Mouse (Mus musculus): ENCODE results near the gene Olfr312. TPM values are rescaled to one million over a fixed set of nuclear protein-coding genes. Genes with fewer than 3 reads are reported as not detected.
A peak's percentile ranks its signal among the peaks of the same experiment; 100 is the strongest.
"Not testable (repeated sequence)": the region's sequence is repeated elsewhere in the genome, so short reads cannot be mapped to it uniquely, and the experiment has no call there.

The Olfr312 gene
- not detected for total RNA-seq (2021)
- long read RNA-seq, experiment 1 = 0 reads
- long read RNA-seq, experiment 2 = 0 reads

DNA sequence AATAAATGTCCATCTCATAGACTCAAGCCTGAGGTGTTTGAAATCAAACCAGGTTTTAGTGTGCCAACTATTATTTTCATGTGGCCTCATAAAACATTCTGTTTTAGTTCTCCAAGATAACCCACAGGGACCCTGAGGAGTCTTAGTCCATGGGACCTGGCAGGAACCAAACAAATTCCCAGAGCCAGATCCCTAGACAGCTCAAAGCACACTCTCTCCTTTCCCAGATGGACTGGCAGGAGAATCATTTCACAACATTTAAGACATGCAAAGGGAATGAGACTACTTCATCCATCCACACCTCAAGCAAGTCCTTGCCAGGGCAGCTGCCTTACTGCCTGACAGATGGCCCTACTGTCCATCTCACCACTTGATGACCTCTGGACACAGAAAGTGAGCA is at the start of gene Olfr312:
Gene Olfr312, plus strand, starts transcription at position 301 of the 400 bp plus-strand sequence.
- DNase-seq (ENCODE audit: low spot score in 2 of 2) = not testable (repeated sequence)

DNA sequence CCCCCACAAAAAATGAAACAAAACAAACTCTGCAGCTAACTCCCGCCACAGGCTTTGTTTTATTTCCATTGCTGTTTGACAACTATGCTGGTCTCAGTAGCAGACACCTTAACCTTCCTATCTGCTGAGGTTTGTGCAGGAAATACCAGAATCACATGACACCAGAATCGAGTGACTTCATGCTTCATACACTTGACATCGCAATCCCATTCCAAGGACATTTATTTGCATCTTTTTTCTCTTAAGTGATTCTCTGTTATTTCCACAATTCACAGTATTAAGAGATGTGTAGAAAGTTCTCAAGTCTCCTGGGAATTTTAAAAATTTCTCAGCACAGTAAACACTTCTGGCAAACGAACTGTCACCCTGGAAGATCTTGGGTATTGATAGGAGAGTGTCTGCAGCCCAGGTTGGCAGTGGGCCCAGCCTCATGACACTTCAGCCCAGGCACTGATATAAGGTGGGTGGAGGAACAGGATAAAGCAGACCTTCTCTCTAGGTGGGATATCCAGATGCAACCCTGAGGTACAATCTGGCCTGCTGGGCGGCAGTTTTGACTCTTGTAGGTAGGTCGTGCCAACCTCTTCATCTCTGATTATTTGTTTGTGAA is 46.5 kb upstream of the Olfr312 start, which contains the start of gene Olfr314:
Gene Olfr314, plus strand, starts transcription at position 473 of the 610 bp plus-strand sequence.
- no peak for DNase-seq (ENCODE audit: low spot score in 2 of 2)

DNA sequence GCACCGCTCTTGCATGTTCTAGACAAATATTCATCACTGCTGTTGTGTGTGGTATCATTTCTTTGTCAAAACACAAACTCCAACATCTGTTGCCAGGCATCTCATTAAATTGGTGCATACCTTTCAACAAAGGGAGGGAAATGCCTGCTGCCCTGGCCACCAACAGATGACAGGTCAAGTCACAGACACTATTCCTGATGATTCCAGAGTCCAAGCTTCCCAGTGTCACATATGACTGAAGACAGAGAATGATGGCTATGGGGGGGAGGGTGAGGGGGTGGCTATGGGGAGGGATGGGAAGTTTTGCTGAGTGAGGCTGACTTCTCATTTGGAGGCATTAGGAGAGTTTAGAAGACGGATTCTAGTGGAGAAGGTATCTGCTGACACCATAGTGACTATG is 44.9 kb upstream of the Olfr312 start:
- no peak for DNase-seq (ENCODE audit: low spot score in 2 of 2)

DNA sequence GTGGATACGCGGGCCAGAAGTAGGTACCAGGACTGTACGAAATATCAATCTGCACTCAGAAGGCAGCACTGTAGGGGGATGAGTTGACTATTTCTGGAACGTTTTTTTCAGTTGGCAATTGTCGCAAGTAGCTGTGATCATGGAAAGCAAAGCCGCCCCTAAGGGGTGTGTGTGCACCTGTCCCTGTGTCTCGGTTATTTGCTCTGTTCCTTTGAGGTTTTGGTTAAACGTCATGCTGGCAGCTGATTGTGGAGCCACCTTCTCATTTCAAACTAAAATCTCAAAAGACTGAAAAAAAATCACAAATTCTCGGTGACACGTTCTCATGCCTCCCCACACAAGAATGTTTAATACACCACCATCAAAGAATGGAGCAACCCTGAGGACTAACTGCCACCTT is 41.4 kb upstream of the Olfr312 start:
- DNase-seq (ENCODE audit: low spot score in 2 of 2) = no peak

DNA sequence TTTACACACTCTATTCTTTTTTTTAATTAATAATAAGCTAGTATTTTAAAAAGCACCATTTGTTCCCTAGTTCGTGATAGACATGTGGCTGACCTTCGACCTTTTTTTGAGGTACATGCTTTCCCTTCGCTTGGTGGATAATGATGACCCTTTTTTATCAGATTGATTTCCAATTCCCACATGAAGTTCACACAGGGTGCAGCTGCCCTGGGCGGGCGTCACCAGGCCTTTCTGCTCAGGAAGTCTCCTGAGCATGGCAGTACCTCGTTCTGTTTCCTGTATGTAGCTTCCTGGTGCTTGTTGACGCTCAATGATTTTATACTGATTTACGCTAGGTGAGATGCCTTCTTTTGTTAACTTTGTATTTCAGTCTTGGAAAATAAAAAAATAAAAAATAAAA is 40.7 kb upstream of the Olfr312 start:
- DNase-seq (ENCODE audit: low spot score in 2 of 2) = no peak

DNA sequence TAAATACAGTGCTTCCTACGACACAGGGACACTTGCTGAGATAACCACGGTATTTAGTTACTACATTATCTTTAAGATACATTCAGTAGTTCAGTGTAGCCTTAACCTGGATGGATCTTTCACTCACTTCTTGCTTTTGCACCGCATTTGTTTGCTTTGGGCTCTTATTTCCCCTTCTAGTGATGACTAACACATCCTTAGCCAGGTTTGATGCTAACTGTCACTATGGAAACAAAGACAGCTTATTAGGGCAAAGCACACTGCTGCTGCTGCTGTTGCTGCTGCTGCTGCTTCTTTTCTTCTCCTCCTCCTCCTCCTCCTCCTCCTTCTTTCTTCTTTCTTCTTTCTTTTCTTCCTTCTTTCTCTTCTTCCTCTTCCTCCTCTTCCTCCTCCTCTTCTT is 39.5 kb upstream of the Olfr312 start:
- no peak for DNase-seq (ENCODE audit: low spot score in 2 of 2)

DNA sequence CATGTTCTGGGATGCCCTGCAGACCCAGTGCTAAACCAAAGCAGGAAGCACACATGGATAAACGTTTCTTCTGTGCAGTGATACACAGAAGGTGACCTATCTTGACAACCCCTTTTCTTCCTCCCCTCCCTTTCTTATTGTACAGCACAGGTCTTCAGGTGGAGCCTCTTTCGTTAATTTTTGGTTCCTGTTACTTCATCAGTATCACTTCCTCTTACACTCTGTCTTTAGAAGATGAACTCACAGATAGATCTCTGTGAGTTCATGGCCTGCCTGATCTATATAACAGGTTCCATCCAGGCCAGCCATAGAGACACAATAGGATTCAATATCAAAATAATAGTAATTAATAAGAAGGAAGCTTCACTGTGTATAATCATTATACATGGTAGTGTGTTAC is 39.0 kb upstream of the Olfr312 start:
- no peak for DNase-seq (ENCODE audit: low spot score in 2 of 2)

DNA sequence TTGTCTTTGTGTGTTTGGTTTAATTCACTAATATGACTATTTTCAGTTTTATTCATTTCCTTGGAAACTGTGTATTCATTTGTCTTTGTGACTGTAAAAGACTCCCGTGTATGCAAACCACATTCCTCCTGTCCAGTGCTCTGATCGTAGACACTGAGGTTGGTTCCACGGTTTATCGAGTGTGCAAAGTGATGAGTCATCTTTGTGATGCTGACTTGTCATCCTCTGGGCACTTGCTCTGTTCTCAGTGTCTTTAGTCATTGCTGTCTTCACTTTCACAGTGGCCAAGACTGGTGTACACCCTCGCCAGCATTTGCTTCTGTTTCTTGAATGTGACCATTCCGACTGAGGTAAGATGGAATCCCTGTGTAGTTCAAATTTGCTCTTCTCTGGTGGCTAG is 38.4 kb upstream of the Olfr312 start:
- DNase-seq (ENCODE audit: low spot score in 2 of 2) = no peak

DNA sequence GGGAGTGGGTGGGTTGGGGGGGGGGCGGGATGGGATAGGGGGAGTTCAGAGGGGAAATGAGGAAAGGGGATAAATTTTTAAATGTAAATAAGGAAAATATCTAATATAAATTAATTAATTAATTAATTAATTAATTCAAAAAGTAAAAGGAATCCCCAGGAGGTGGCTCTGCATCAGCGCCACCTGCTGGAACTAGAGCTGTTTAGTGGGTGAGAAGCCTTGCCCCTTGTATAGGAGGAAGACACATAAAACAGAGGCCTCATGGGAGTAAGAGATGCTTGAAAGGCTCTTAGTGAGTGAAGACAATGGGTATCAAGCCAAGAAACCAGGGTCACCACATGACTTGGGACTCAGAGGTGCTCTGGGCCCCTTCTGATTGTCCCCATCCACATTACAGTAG is 33.2 kb upstream of the Olfr312 start:
- no peak for DNase-seq (ENCODE audit: low spot score in 2 of 2)

DNA sequence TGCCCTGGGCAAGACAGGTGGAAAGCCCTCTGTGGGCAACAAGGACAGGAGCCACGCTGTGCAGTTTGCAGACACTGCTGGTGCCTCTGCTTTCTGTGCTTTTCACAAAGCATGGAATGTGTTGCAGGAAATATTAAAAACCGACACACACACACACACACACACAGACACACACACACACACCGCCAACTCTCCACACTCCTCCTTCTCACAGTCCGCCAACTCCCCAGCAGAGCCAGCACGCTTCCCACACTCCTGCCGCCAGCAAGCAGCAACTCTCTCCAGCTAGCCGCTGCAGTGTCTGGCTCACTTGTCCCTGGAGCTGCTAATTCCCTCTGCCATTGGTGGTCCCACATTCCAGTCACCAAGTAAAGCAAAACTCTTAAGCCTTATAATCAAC is 32.2 kb upstream of the Olfr312 start:
- no peak for DNase-seq (ENCODE audit: low spot score in 2 of 2)

DNA sequence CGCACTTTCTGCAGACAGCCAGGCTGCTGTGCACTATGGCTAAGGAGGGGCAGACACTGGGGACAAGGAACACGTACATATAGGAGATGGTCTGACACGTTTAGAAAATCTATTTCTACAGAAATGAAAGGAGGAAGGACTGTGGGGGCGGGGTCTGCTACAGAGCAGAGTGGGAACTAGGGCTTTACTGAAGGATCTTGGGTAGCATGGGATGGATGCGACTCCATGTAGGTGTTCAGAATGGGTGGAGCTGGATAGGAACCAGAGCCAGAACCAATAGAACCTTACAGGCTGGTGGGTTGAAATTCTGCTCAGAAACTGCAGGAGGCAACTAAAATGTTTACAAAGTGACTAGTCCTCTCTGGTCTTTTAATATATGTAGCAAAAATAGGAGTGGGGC is 29.3 kb upstream of the Olfr312 start:
- no peak for DNase-seq (ENCODE audit: low spot score in 2 of 2)

DNA sequence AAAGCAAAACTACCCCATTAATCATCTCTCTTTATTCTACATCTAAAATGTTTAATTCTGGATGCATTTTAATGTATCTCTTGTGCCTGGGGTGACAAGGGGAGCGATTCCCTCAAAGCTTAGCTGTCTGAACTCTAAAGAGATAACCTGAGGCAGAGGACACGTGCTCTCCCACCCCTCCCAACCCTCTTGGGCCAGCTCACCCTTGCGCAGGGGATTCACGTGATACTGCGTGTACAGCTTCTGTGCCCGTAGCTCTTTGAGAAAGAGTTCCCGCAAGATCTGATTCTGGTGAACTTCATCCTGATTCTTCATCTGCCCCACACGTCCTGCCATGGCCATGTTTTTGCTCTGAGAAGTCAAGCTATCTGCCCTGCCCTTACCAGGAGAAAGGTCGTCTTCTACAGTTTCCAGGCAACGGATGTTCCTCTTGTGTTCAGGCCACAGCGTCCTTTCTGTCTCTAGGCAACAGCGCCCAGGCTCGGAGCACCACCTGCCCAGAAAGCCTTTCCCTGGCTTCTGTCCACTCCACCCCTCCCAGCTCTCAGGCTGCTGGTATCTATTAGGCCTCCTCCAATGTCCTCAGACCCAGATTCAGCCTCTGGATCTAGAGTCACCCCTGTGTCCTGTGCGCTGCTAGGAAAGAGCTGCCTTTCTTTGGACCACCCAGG is 27.3 kb upstream of the Olfr312 start, which contains the start of gene Fam183b:
Gene Fam183b, minus strand, starts transcription at position 403 of the 671 bp plus-strand sequence.
- no peak for DNase-seq (ENCODE audit: low spot score in 2 of 2)

DNA sequence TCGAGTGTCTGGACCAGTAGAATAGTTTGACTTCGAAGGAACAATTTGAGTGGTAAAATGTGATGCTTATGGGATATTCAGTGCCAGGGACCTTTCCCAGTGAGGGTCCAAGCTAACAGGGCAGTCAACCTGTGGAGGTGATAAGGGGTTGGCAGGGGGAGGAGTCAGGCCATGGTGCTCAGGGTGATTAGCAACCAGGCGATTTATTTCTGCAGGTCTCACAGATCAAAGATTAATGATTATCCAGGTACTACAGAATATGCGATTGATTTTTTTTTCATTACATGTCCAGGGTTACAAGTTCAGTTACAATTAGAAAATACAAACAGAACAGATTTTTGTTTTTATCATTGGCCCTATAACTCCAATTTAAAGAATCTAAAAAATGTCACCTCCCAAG is 25.2 kb upstream of the Olfr312 start:
- DNase-seq (ENCODE audit: low spot score in 2 of 2) = no peak

DNA sequence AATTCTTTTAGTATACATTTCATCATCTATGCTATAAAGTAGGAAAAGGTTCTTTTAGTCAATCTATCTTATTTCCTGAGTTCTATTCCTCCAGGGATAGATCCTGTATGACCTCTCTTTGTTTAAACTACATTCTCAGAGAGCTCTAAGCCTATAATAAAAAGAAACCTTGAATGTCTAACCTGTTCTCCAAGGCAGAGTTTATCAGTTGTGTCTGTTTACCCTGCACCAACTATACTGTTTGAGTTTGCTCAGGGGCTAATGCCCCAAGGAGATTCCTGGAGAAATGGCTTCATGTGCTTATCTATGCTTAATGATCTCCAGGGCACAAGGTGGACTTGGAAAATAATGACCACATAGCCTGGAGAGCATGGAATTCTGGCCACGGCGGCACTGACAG is 24.6 kb upstream of the Olfr312 start:
- no peak for DNase-seq (ENCODE audit: low spot score in 2 of 2)

DNA sequence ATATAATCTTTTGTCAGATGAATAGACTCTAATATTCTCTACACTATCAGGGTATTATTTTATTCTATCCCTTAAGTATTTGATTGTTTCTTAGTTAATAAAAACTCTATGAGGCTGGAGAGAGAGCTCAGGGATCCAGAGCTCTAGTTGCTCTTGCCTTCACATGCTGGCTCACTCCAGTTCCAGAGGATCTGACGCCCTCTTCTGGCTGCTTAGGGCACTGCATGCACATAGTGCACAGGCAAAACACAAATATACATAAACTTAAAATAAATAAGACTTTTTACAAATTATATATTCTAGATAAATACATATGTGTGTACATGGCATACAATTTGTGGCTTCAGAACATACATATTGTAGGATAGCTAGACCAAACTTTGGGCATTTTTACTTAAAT is 17.0 kb upstream of the Olfr312 start:
- DNase-seq (ENCODE audit: low spot score in 2 of 2) = no peak

DNA sequence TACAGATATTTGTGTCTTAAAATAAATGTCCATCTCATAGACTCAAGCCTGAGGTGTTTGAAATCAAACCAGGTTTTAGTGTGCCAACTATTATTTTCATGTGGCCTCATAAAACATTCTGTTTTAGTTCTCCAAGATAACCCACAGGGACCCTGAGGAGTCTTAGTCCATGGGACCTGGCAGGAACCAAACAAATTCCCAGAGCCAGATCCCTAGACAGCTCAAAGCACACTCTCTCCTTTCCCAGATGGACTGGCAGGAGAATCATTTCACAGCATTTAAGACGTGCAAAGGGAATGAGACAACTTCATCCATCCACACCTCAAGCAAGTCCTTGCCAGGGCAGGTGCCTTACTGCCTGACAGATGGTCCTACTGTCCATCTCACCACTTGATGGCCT is 14.3 kb upstream of the Olfr312 start, which contains the start of gene Olfr313:
Gene Olfr313, plus strand, starts transcription at position 301 of the 400 bp plus-strand sequence.
- not testable (repeated sequence) for DNase-seq (ENCODE audit: low spot score in 2 of 2)

DNA sequence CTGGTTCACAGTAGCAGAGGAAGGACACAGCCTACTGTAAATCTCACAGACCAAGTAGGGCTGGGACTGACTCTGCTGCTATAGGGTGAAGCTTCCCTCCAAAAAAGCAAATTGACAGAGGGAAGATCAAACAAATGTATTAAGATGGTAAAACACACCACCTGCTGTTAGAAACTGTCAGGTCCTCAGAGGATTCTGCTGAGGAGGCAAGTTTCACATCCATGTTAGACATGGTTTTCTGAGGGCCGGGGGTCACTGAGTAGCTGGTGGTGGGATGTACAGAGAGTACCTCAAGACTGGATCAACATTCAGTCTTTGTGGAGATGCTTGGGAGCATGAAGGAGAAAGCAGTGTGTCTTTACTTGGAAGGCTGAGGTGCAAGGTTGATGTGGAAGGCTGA is 13.4 kb upstream of the Olfr312 start:
- DNase-seq (ENCODE audit: low spot score in 2 of 2) = no peak

DNA sequence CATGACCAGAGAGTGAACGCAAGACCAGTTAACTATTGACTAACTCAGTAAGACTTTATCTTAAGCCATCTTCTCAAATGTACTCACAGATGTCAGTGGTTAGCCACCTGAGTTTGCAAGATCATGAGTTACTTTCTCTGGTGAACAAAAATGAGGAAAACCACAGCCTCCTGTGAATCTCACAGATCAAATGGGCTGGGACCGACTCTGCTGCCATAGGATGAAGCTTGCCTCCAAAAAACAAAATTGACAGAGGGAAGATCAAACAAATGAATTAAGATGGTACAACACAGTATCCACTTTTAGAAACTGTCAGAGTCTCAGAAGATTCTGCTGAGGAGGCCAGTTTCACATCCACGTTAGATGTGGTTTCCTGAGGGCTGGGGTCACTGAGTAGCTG is 727 bp downstream of the Olfr312 start:
- no peak for DNase-seq (ENCODE audit: low spot score in 2 of 2)

DNA sequence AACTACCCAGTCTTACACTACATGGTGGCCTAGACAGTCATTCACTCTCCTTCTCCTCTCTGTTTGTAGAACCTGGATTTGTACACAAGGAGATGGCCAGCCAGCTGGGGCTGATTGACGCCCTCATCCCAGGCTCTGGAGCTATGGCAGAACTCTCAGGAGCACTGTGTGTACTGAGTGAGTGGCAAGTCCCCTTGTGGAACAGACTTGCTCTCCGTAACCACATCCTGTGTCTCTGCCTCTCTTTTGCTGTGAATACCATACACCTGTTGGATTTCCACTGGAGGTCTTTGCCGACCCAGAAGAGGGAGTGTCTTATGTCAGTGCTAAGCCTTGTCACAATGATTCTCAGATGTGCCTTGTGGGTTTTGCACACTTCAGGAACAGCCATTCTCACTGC is 3.5 kb downstream of the Olfr312 start:
- DNase-seq (ENCODE audit: low spot score in 2 of 2) = not testable (repeated sequence)

DNA sequence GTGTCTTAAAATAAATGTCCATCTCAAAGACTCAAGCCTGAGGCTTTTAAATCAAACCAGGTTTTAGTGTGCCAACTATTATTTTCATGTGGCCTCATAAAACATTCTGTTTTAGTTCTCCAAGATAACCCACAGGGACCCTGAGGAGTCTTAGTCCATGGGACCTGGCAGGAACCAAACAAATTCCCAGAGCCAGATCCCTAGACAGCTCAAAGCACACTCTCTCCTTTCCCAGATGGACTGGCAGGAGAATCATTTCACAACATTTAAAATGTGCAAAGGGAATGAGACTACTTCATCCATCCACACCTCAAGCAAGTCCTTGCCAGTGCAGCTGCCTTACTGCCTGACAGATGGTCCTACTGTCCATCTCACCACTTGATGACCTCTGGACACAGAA is 9.9 kb downstream of the Olfr312 start, which contains the start of gene Olfr311:
Gene Olfr311, plus strand, starts transcription at position 301 of the 400 bp plus-strand sequence.
- not testable (repeated sequence) for DNase-seq (ENCODE audit: low spot score in 2 of 2)

DNA sequence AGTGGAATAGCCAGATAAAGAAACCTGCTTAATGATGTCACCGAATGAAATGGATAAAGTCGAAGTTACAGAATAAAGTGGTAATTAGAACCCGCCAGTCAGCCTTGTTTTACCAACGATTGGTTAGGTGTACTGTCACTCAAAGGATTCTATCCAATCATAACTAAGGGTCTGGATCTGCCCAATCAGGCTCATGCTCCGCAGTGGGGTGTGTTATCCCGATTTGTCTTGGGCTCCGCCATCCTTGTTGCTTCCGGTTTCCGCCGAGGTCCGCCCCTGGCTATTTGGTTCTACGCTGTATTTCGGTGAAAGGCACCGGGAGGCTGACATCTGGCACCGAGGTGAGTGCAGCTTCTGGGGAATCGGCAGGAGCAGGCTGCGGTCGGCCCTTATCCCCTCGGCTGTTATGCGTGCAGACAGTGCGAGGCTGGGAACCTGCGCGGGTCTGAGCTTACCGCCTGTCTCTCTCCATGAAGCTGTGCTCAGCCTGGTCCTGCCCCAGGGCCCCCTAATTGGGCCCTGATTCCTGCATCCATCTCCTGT is 18.0 kb downstream of the Olfr312 start, which contains the start of gene Gm12258:
Gene Gm12258, plus strand, starts transcription at position 240 of the 543 bp plus-strand sequence.
- peak; percentile 46 to 77 for DNase-seq (ENCODE audit: low spot score in 2 of 2)

DNA sequence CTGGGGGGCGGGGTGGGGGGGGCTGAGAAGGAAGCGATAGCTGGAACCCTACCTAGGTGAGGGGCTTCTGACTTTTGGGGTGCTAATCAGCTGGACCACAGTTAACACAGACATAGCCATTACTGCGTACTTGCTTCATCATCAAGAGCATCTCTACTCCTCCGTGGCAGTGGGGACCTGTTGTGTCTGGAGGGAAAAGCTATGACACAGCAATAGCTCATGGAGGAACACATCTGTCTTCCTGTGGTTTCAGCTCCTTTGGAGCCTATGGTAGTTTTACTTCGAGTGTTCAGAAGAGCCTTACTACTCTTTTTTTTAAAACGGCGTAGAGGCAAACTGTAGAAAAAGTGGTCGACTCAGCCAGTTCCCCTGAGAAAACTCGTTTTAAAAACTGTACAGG is 18.6 kb downstream of the Olfr312 start:
- DNase-seq (ENCODE audit: low spot score in 2 of 2) = no peak
